Comparison of ENCODE assay signal across 9 mouse cellular contexts in the genomic region with DNA sequence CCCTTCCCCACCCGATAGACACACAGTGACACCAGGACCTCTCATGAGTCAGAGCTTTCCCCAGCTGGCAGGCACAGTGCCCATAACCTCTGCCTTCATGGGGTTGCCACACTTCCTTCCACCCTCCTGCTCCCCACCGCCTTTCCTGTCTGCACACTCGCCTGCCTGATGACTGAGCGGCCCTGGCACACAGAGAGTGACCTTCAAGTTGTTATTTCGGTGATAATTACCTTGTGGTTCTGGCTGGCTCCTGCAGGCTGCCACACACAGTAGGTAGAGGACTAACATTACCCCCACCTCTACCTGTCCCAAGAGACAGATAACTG. TPM values are rescaled to one million over a fixed set of nuclear protein-coding genes. Genes with fewer than 3 reads are reported as not detected.
A peak's percentile ranks its signal among the peaks of the same experiment; 100 is the strongest.
DNase-seq lines count a peak whose midpoint lies in the region; ATAC-seq and TF ChIP-seq lines count a peak whose summit lies in the region.
"Had no signal": no experiment of that assay in that cellular context is flagged by ENCODE, and none has a peak within 500 bp of the region (broad histone marks: within the 10 kb centered on the region; RNA-seq: fewer than 3 reads in every experiment).

No protein-coding gene starts in this region.

- ATAC-seq in intestine, embryonic 15.5 days = peak; percentile 75
- ATAC-seq in stomach, postnatal 0 days (ENCODE audit: low FRiP score, low TSS enrichment) = peak; percentile 93
- no peak for ATAC-seq in hindbrain, embryonic 11.5 days (ENCODE audit: low FRiP score)

- H3K36me3 ChIP-seq in intestine, embryonic 15.5 days = no peaks in the 10 kb centered on the region
- no peaks in the 10 kb centered on the region for H3K36me3 ChIP-seq in stomach, postnatal 0 days (ENCODE audit: control insufficient read depth, insufficient read depth, low read length)
- no peaks in the 10 kb centered on the region for H3K36me3 ChIP-seq in hindbrain, embryonic 11.5 days (ENCODE audit: control insufficient read depth, insufficient read depth, low read length)

- 0 out of 2 replicates have a peak overlapping the region, but pooled peaks have one; percentile 52 for H3K27ac ChIP-seq in cortical plate, adult 2 months (ENCODE audit: insufficient read depth, low read length)
- H3K27ac ChIP-seq in intestine, embryonic 15.5 days = peak overlapping the region; percentile 56; the same call in 1 of the 2 replicates
- H3K27ac ChIP-seq in stomach, postnatal 0 days (replicated peaks) = peak overlapping the region; percentile 88
- H3K27ac ChIP-seq in hindbrain, embryonic 11.5 days (ENCODE audit: low read depth, low read length) = no peak overlapping the region
- H3K27ac ChIP-seq: left cerebral cortex, adult 2 months had no signal

- intact Hi-C loops in left cerebral cortex, postnatal 4 days (cut with DNase I) = no loop called here

- no peak for TF ChIP-seq EP300 in stomach, postnatal 0 days (optimal IDR thresholded peaks at IDR 0.05)

- H3K4me1 ChIP-seq in cortical plate, adult 2 months (ENCODE audit: control insufficient read depth, insufficient read depth, low read length) = no peaks in the 10 kb centered on the region
- 0 out of 2 replicates have a peak, but pooled peaks cover 8% of the 10 kb centered on the region for H3K4me1 ChIP-seq in intestine, embryonic 15.5 days (replicated peaks)
- no peaks in the 10 kb centered on the region for H3K4me1 ChIP-seq in stomach, postnatal 0 days (replicated peaks; ENCODE audit: control insufficient read depth, insufficient read depth)
- H3K4me1 ChIP-seq in hindbrain, embryonic 11.5 days (replicated peaks; ENCODE audit: control insufficient read depth, insufficient read depth, low read length) = no peaks in the 10 kb centered on the region

- H3K9ac ChIP-seq in intestine, embryonic 15.5 days = no peak overlapping the region
- no peak overlapping the region for H3K9ac ChIP-seq in stomach, postnatal 0 days (ENCODE audit: low read length)
- no peak overlapping the region for H3K9ac ChIP-seq in hindbrain, embryonic 11.5 days (ENCODE audit: low read depth, low read length)

- H3K4me2 ChIP-seq in intestine, embryonic 15.5 days (replicated peaks) = no peak overlapping the region
- H3K4me2 ChIP-seq in stomach, postnatal 0 days (replicated peaks; ENCODE audit: low read depth) = no peak overlapping the region
- no peak overlapping the region for H3K4me2 ChIP-seq in hindbrain, embryonic 11.5 days (replicated peaks; ENCODE audit: low read depth, low read length)

- TF ChIP-seq CTCF in cortical plate, adult 2 months (IDR thresholded peaks at IDR 0.05; ENCODE audit: extremely low read depth, insufficient read depth, low read length) = no peak
- 0 out of 2 replicates have a peak, but pooled peaks have one; percentile 5 for TF ChIP-seq CTCF in stomach, postnatal 0 days (IDR thresholded peaks at IDR 0.05; ENCODE audit: low read depth)

- H3K9me3 ChIP-seq in intestine, embryonic 15.5 days = no peaks in the 10 kb centered on the region
- no peaks in the 10 kb centered on the region for H3K9me3 ChIP-seq in stomach, postnatal 0 days (ENCODE audit: control insufficient read depth, low read length)
- H3K9me3 ChIP-seq in hindbrain, embryonic 11.5 days (ENCODE audit: control insufficient read depth, low read length) = no peaks in the 10 kb centered on the region

- no peak overlapping the region for H3K4me3 ChIP-seq in cortical plate, adult 2 months (ENCODE audit: insufficient read depth, low read length)
- no peak overlapping the region for H3K4me3 ChIP-seq in intestine, embryonic 15.5 days (replicated peaks)
- no peak overlapping the region for H3K4me3 ChIP-seq in stomach, postnatal 0 days (ENCODE audit: low read depth, low read length)
- no peak overlapping the region for H3K4me3 ChIP-seq in hindbrain, embryonic 11.5 days (ENCODE audit: low read depth, low read length)
- H3K4me3 ChIP-seq: left cerebral cortex, adult 2 months had no signal

- peak; percentile 6 for DNase-seq in left cerebral cortex, postnatal 4 days
- DNase-seq in left cerebral cortex, adult 18-20 months (ENCODE audit: low spot score in 2 of 2) = no peak
- peak; percentile 80 for DNase-seq in lung, postnatal 14 days
- DNase-seq in stomach, postnatal 0 days (ENCODE audit: low spot score) = peak; percentile 91
- DNase-seq in cerebellum, adult 9-11 months = no peak
- no peak for DNase-seq in hindbrain, embryonic 11.5 days (ENCODE audit: low spot score)

- no peak for TF ChIP-seq POLR2A in cortical plate, adult 2 months (IDR thresholded peaks at IDR 0.05; ENCODE audit: extremely low read depth, insufficient read depth, low read length)

- no peaks in the 10 kb centered on the region for H3K27me3 ChIP-seq in intestine, embryonic 15.5 days (replicated peaks)
- no peaks in the 10 kb centered on the region for H3K27me3 ChIP-seq in stomach, postnatal 0 days (ENCODE audit: control insufficient read depth, insufficient read depth, low read length)
- H3K27me3 ChIP-seq in hindbrain, embryonic 11.5 days (ENCODE audit: control insufficient read depth, insufficient read depth, low read length) = no peaks in the 10 kb centered on the region

- 45% methylated on average over 5 of the region's 5 CpGs for WGBS in intestine, embryonic 15.5 days
- WGBS in stomach, postnatal 0 days = 34% methylated on average over 5 of the region's 5 CpGs
- 78% methylated on average over 5 of the region's 5 CpGs for WGBS in hindbrain, embryonic 11.5 days

RNA-seq across cellular contexts. Expression of a gene that starts 21.2 kb away (rescaled TPM):
- total RNA-seq in left cerebral cortex, postnatal 4 days (2021) = 10 to 100 TPM; 39.5 to 40.2 TPM
- total RNA-seq in left cerebral cortex, adult 18-20 months (2021) = 10 to 100 TPM; 39.3 to 40.0 TPM
- polyA plus RNA-seq in cortical plate, adult 2 months (2012; rRNA removed) = 37.7 and 38.0 TPM in 2 replicates
- 101 and 111 TPM in 2 replicates for polyA plus RNA-seq in intestine, embryonic 15.5 days (2015; fragmentation: Nextera tagmentation; extraction: Ambion mirVana)
- polyA plus RNA-seq in stomach, postnatal 0 days (2015; fragmentation: Nextera tagmentation; extraction: Ambion mirVana) = 80.7 and 90.5 TPM in 2 replicates
- polyA plus RNA-seq in hindbrain, embryonic 11.5 days (2014; fragmentation: Nextera tagmentation; extraction: Ambion mirVana) = 19.3 and 34.5 TPM in 2 replicates

Comparison
In these comparisons a context has a peak if more than half of its experiments do, and no peak if none do; other contexts are left out.
1. DNase-seq: peak in left cerebral cortex, postnatal 4 days (single experiment), lung, postnatal 14 days (single experiment) and stomach, postnatal 0 days (single experiment); none in left cerebral cortex, adult 18-20 months (0 of 2), cerebellum, adult 9-11 months (single experiment) and hindbrain, embryonic 11.5 days (single experiment).